Mouse (Mus musculus): ENCODE data around the gene Ezr. TPM values are rescaled to one million over a fixed set of nuclear protein-coding genes. Genes with fewer than 3 reads are reported as not detected.

Ezr gene
- total and polyA plus RNA-seq, 2 experiments from 2014 or later: 45.4 to 60.2 TPM

GRCm38 (mm10) chr17:6794160-6794751 is 11.7 kb upstream of the Ezr start:
- ATAC-seq (peak; percentile 43; the same call in 1 of the 2 replicates), DNase-seq (no peak)
- peaks cover 4% of the 10 kb centered on the region; the same call in 1 of the 2 replicates for H3K4me1 ChIP-seq (ENCODE audit: insufficient read depth)
- no peak overlapping the region for H3K4me2 ChIP-seq (ENCODE audit: low read depth)
- 62% methylated on average over 12 of the region's 12 CpGs for WGBS
- H3K9ac ChIP-seq: no peak overlapping the region
- H3K4me3 ChIP-seq (ENCODE audit: low read depth, low read length): no peak overlapping the region
- H3K36me3 ChIP-seq (ENCODE audit: insufficient read depth): no peaks in the 10 kb centered on the region
- no peak overlapping the region for H3K27ac ChIP-seq (ENCODE audit: low read depth, low read length)
- no peak for TF ChIP-seq CTCF (IDR thresholded peaks at IDR 0.05; ENCODE audit: low read depth)
- no peaks in the 10 kb centered on the region for H3K9me3 ChIP-seq (ENCODE audit: low read length)
- no peaks in the 10 kb centered on the region for H3K27me3 ChIP-seq (ENCODE audit: insufficient read depth, low read length)

GRCm38 (mm10) chr17:6789581-6790118 is 7.1 kb upstream of the Ezr start:
- WGBS: 55% methylated on average over 9 of the region's 9 CpGs
- H3K36me3 ChIP-seq (ENCODE audit: insufficient read depth): no peaks in the 10 kb centered on the region
- H3K9ac ChIP-seq: no peak overlapping the region
- peak; percentile 59 for DNase-seq
- peak overlapping the region; percentile 24 for H3K27ac ChIP-seq (ENCODE audit: low read depth, low read length)
- no peaks in the 10 kb centered on the region for H3K9me3 ChIP-seq (ENCODE audit: low read length)
- 0 out of 2 replicates have a peak, but pooled peaks have one; percentile 23 for TF ChIP-seq CTCF (IDR thresholded peaks at IDR 0.05; ENCODE audit: low read depth)
- no peak overlapping the region for H3K4me3 ChIP-seq (ENCODE audit: low read depth, low read length)
- H3K27me3 ChIP-seq (ENCODE audit: insufficient read depth, low read length): no peaks in the 10 kb centered on the region
- peak; percentile 85 for ATAC-seq
- H3K4me1 ChIP-seq (ENCODE audit: insufficient read depth): peaks cover 5% of the 10 kb centered on the region; the same call in 1 of the 2 replicates
- no peak overlapping the region for H3K4me2 ChIP-seq (ENCODE audit: low read depth)

- no peak for TF ChIP-seq CTCF (IDR thresholded peaks at IDR 0.05; ENCODE audit: low read depth)
- Histone ChIP-seq H3K4me1 (ENCODE audit: insufficient read depth) (peaks cover 5% of the 10 kb centered on the region; the same call in 1 of the 2 replicates), H3K4me2 (ENCODE audit: low read depth) (no peak overlapping the region), H3K27ac (ENCODE audit: low read depth, low read length) (peak overlapping the region; percentile 24; the same call in 1 of the 2 replicates), H3K9me3 (ENCODE audit: low read length) (no peaks in the 10 kb centered on the region), H3K27me3 (ENCODE audit: insufficient read depth, low read length) (no peaks in the 10 kb centered on the region), H3K36me3 (ENCODE audit: insufficient read depth) (no peaks in the 10 kb centered on the region), H3K4me3 (ENCODE audit: low read depth, low read length) (no peak overlapping the region), H3K9ac (no peak overlapping the region)
- DNase-seq (peak; percentile 43), ATAC-seq (no peak)
Measured at GRCm38 (mm10) chr17:6789103-6789502, 6.5 kb upstream of the Ezr start.

- Histone ChIP-seq H3K4me1 (ENCODE audit: insufficient read depth) (peaks cover 5% of the 10 kb centered on the region; the same call in 1 of the 2 replicates), H3K4me3 (ENCODE audit: low read depth, low read length) (no peak overlapping the region), H3K36me3 (ENCODE audit: insufficient read depth) (no peaks in the 10 kb centered on the region), H3K27ac (ENCODE audit: low read depth, low read length) (no peak overlapping the region), H3K4me2 (ENCODE audit: low read depth) (no peak overlapping the region), H3K27me3 (ENCODE audit: insufficient read depth, low read length) (no peaks in the 10 kb centered on the region), H3K9ac (no peak overlapping the region), H3K9me3 (ENCODE audit: low read length) (no peaks in the 10 kb centered on the region)
- no peak for ATAC-seq
- no peak for DNase-seq
- no peak for TF ChIP-seq CTCF (IDR thresholded peaks at IDR 0.05; ENCODE audit: low read depth)
- 91% methylated on average over 4 of the region's 4 CpGs for WGBS
Measured at GRCm38 (mm10) chr17:6787241-6787640, 4.7 kb upstream of the Ezr start.

GRCm38 (mm10) chr17:6783756-6784357 is 1.3 kb upstream of the Ezr start:
- H3K9ac ChIP-seq: no peak overlapping the region
- H3K27ac ChIP-seq (ENCODE audit: low read depth, low read length): no peak overlapping the region
- no peaks in the 10 kb centered on the region for H3K27me3 ChIP-seq (ENCODE audit: insufficient read depth, low read length)
- H3K4me3 ChIP-seq (ENCODE audit: low read depth, low read length): no peak overlapping the region
- no peaks in the 10 kb centered on the region for H3K4me1 ChIP-seq (ENCODE audit: insufficient read depth)
- H3K4me2 ChIP-seq (ENCODE audit: low read depth): peak overlapping the region; percentile 94
- ATAC-seq: no peak
- H3K9me3 ChIP-seq (ENCODE audit: low read length): no peaks in the 10 kb centered on the region
- no peak for TF ChIP-seq CTCF (IDR thresholded peaks at IDR 0.05; ENCODE audit: low read depth)
- no peaks in the 10 kb centered on the region for H3K36me3 ChIP-seq (ENCODE audit: insufficient read depth)
- no peak for DNase-seq
- WGBS: 41% methylated on average over 10 of the region's 10 CpGs

GRCm38 (mm10) chr17:6783006-6783661 is 550 bp upstream of the Ezr start:
- Histone ChIP-seq H3K4me3 (ENCODE audit: low read depth, low read length) (peak overlapping the region; percentile 80), H3K36me3 (ENCODE audit: insufficient read depth) (no peaks in the 10 kb centered on the region), H3K4me2 (ENCODE audit: low read depth) (peak overlapping the region; percentile 94), H3K4me1 (ENCODE audit: insufficient read depth) (no peaks in the 10 kb centered on the region), H3K27ac (ENCODE audit: low read depth, low read length) (peak overlapping the region; percentile 69; the same call in 1 of the 2 replicates), H3K9ac (peak overlapping the region; percentile 69), H3K9me3 (ENCODE audit: low read length) (no peaks in the 10 kb centered on the region), H3K27me3 (ENCODE audit: insufficient read depth, low read length) (no peaks in the 10 kb centered on the region)
- no peak for TF ChIP-seq CTCF (IDR thresholded peaks at IDR 0.05; ENCODE audit: low read depth)
- peak; percentile 56 for ATAC-seq
- WGBS: under 1% methylated on average over 51 of the region's 58 CpGs
- DNase-seq: peak; percentile 28
